Mouse (Mus musculus): ENCODE results near the gene Plscr4. TPM values are rescaled to one million over a fixed set of nuclear protein-coding genes. Genes with fewer than 3 reads are reported as not detected.

The Plscr4 gene
- polyA plus RNA-seq (2012; rRNA removed): 1.2 and 1.3 TPM in 2 replicates

GRCm38 (mm10) chr9:92457261-92458058, at the start of gene Plscr4:
Plscr4 (plus strand) TSS chr9:92457373.
- TF ChIP-seq POLR2A (IDR thresholded peaks at IDR 0.05; ENCODE audit: control insufficient read depth, extremely low read depth, insufficient read depth, low read length, poor library complexity) (no peak), CTCF (IDR thresholded peaks at IDR 0.05; ENCODE audit: borderline replicate concordance, control insufficient read depth, extremely low read depth, insufficient read depth, low read length, poor library complexity) (no peak)
- WGBS: 8% methylated on average over 43 of the region's 43 CpGs
- peak within 1 kb of the TSS; percentile 59 for H3K4me3 ChIP-seq (ENCODE audit: control insufficient read depth, insufficient read depth, low read length)
- peak; percentile 51 for DNase-seq
- H3K4me1 ChIP-seq (replicated peaks; ENCODE audit: control insufficient read depth, insufficient read depth, low read length): peaks cover 9% of the 10 kb centered on the region
- no peaks in the 10 kb centered on the region for H3K27me3 ChIP-seq (ENCODE audit: control insufficient read depth, insufficient read depth, low read length)
- no peaks in the 10 kb centered on the region for H3K36me3 ChIP-seq (ENCODE audit: control insufficient read depth, insufficient read depth, low read length)
- no peak within 1 kb of the TSS for H3K27ac ChIP-seq (ENCODE audit: control insufficient read depth, insufficient read depth, low read length)

DNA sequence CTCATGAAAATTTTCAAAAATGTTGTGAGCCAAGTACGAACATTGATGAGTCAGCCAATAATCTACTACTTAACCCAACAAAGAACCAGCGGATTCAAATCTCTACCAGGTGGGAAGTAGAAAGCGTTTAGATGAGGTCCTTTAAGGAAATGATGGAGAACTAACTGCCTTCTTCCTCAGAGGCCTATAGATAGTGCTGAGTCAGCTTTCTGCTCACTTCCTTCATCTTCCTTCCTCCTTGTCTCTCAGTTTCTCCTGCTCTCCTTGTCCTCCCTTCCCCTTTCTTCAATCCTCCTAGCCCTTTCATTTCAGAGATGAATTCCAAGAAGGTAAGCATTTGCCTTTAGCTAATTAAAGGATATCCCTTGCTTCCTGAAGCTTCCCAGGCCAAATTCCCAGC, 46.9 kb upstream of the Plscr4 start:
- Histone ChIP-seq H3K4me3 (ENCODE audit: control insufficient read depth, insufficient read depth, low read length) (no peak overlapping the region), H3K27me3 (ENCODE audit: control insufficient read depth, insufficient read depth, low read length) (no peaks in the 10 kb centered on the region), H3K27ac (ENCODE audit: control insufficient read depth, insufficient read depth, low read length) (no peak overlapping the region), H3K4me1 (replicated peaks; ENCODE audit: control insufficient read depth, insufficient read depth, low read length) (no peaks in the 10 kb centered on the region), H3K36me3 (ENCODE audit: control insufficient read depth, insufficient read depth, low read length) (no peaks in the 10 kb centered on the region)
- no peak for TF ChIP-seq POLR2A (IDR thresholded peaks at IDR 0.05; ENCODE audit: control insufficient read depth, extremely low read depth, insufficient read depth, low read length, poor library complexity)
- TF ChIP-seq CTCF (IDR thresholded peaks at IDR 0.05; ENCODE audit: borderline replicate concordance, control insufficient read depth, extremely low read depth, insufficient read depth, low read length, poor library complexity): no peak
- no peak for DNase-seq
- WGBS: 95% methylated on average over 3 of the region's 3 CpGs

DNA sequence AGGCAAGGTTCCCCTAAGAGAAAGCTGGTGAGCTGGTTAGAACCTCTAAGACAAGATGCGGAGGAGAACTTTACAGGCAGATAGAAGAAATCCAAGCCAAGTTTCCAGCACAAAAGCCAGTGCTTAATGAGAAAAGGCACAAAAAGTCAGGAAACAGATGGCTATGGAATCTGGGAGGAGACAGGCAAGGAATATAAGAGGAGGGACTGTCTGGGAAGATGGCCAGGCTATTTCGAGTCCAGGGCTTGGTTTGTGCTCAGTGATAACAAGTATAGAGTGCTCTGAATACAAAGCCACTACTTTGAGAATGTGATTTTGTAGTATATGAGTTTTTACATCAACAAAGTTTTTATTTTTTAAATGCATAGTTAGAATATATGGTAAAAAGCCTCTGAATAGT, 45.1 kb upstream of the Plscr4 start:
- TF ChIP-seq CTCF (IDR thresholded peaks at IDR 0.05; ENCODE audit: borderline replicate concordance, control insufficient read depth, extremely low read depth, insufficient read depth, low read length, poor library complexity): no peak
- 89% methylated on average over 2 of the region's 2 CpGs for WGBS
- Histone ChIP-seq H3K4me1 (replicated peaks; ENCODE audit: control insufficient read depth, insufficient read depth, low read length) (no peaks in the 10 kb centered on the region), H3K36me3 (ENCODE audit: control insufficient read depth, insufficient read depth, low read length) (no peaks in the 10 kb centered on the region), H3K27ac (ENCODE audit: control insufficient read depth, insufficient read depth, low read length) (no peak overlapping the region), H3K4me3 (ENCODE audit: control insufficient read depth, insufficient read depth, low read length) (no peak overlapping the region), H3K27me3 (ENCODE audit: control insufficient read depth, insufficient read depth, low read length) (no peaks in the 10 kb centered on the region)
- no peak for DNase-seq

DNA sequence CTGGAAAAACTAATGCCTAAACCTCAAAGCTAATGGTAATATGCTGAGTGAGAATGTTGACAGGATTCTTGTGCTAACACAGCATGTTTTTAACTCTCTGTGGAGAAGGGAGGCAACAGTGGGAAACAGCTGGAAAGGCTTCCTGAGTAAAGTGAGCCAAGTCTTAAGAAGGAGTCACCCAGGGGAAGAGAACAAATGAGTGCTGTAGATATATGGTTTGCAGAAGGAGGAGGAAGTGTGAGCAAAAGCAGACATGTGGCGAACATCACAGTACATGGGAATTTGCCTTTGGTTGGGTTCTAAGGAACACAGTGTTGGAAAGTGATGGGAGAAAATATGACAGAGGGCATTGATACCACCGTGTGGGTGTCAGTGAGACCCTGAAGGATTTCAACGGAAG, 43.5 kb upstream of the Plscr4 start:
- Histone ChIP-seq H3K4me1 (replicated peaks; ENCODE audit: control insufficient read depth, insufficient read depth, low read length) (no peaks in the 10 kb centered on the region), H3K4me3 (ENCODE audit: control insufficient read depth, insufficient read depth, low read length) (no peak overlapping the region), H3K27ac (ENCODE audit: control insufficient read depth, insufficient read depth, low read length) (no peak overlapping the region), H3K36me3 (ENCODE audit: control insufficient read depth, insufficient read depth, low read length) (no peaks in the 10 kb centered on the region), H3K27me3 (ENCODE audit: control insufficient read depth, insufficient read depth, low read length) (no peaks in the 10 kb centered on the region)
- no peak for TF ChIP-seq CTCF (IDR thresholded peaks at IDR 0.05; ENCODE audit: borderline replicate concordance, control insufficient read depth, extremely low read depth, insufficient read depth, low read length, poor library complexity)
- TF ChIP-seq POLR2A (IDR thresholded peaks at IDR 0.05; ENCODE audit: control insufficient read depth, extremely low read depth, insufficient read depth, low read length, poor library complexity): no peak
- DNase-seq: no peak
- 90% methylated on average over 3 of the region's 3 CpGs for WGBS

DNA sequence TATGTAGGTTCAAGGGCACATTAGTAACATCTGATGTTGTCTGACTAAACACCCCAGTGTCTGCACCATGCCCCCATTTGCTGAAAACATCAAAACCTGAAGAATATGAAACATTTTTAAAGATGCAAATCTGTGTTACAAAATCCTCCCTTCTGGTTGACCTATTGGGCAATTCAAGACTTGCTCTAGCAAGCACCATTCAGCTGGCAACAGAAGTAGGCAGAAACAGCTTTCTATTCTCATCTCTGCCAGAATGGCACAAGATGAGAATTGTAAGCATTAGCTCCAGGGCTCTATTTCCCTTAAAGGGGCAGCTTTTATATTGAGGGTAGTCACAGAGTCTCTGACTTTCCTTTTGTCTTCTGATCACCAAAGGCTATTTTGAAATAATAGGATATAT, 19.4 kb upstream of the Plscr4 start:
- Histone ChIP-seq H3K36me3 (ENCODE audit: control insufficient read depth, insufficient read depth, low read length) (no peaks in the 10 kb centered on the region), H3K4me3 (ENCODE audit: control insufficient read depth, insufficient read depth, low read length) (no peak overlapping the region), H3K27ac (ENCODE audit: control insufficient read depth, insufficient read depth, low read length) (no peak overlapping the region), H3K4me1 (replicated peaks; ENCODE audit: control insufficient read depth, insufficient read depth, low read length) (no peaks in the 10 kb centered on the region), H3K27me3 (ENCODE audit: control insufficient read depth, insufficient read depth, low read length) (no peaks in the 10 kb centered on the region)
- no peak for DNase-seq
- TF ChIP-seq CTCF (IDR thresholded peaks at IDR 0.05; ENCODE audit: borderline replicate concordance, control insufficient read depth, extremely low read depth, insufficient read depth, low read length, poor library complexity) (no peak), POLR2A (IDR thresholded peaks at IDR 0.05; ENCODE audit: control insufficient read depth, extremely low read depth, insufficient read depth, low read length, poor library complexity) (no peak)

- TF ChIP-seq POLR2A (IDR thresholded peaks at IDR 0.05; ENCODE audit: control insufficient read depth, extremely low read depth, insufficient read depth, low read length, poor library complexity) (no peak), CTCF (IDR thresholded peaks at IDR 0.05; ENCODE audit: borderline replicate concordance, control insufficient read depth, extremely low read depth, insufficient read depth, low read length, poor library complexity) (no peak)
- Histone ChIP-seq H3K27me3 (ENCODE audit: control insufficient read depth, insufficient read depth, low read length) (no peaks in the 10 kb centered on the region), H3K4me1 (replicated peaks; ENCODE audit: control insufficient read depth, insufficient read depth, low read length) (no peaks in the 10 kb centered on the region), H3K27ac (ENCODE audit: control insufficient read depth, insufficient read depth, low read length) (no peak overlapping the region), H3K4me3 (ENCODE audit: control insufficient read depth, insufficient read depth, low read length) (no peak overlapping the region), H3K36me3 (ENCODE audit: control insufficient read depth, insufficient read depth, low read length) (no peaks in the 10 kb centered on the region)
- WGBS: 73% methylated on average over 4 of the region's 4 CpGs
- no peak for DNase-seq
These were observed 15.7 kb upstream of the Plscr4 start for GRCm38 (mm10) chr9:92441468-92441867.

DNA sequence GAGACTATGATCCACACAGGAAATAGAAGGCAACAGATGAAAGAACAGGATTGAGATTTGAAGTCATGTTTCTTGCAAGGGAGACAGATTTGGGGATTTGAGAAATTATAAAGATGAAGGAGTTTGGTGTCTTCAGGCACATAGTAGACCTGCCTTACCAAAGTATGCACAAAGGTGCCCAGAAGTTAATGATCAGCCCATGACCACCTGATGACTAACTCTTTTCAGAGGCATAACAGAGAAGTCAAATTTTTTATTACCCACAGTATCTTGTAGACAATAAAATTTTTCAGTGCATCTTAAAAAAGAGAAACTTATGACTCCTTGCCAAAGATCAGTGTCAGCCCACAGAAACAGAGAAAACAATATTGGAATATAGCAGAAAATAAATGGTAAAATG, 12.6 kb upstream of the Plscr4 start:
- TF ChIP-seq POLR2A (IDR thresholded peaks at IDR 0.05; ENCODE audit: control insufficient read depth, extremely low read depth, insufficient read depth, low read length, poor library complexity): no peak
- TF ChIP-seq CTCF (IDR thresholded peaks at IDR 0.05; ENCODE audit: borderline replicate concordance, control insufficient read depth, extremely low read depth, insufficient read depth, low read length, poor library complexity): no peak
- H3K27ac ChIP-seq (ENCODE audit: control insufficient read depth, insufficient read depth, low read length): no peak overlapping the region
- DNase-seq: no peak

More for the DNA sequence above, 12.6 kb upstream of the Plscr4 start:
- Histone ChIP-seq H3K36me3 (ENCODE audit: control insufficient read depth, insufficient read depth, low read length) (no peaks in the 10 kb centered on the region), H3K4me1 (replicated peaks; ENCODE audit: control insufficient read depth, insufficient read depth, low read length) (no peaks in the 10 kb centered on the region), H3K4me3 (ENCODE audit: control insufficient read depth, insufficient read depth, low read length) (no peak overlapping the region), H3K27me3 (ENCODE audit: control insufficient read depth, insufficient read depth, low read length) (no peaks in the 10 kb centered on the region)

Data from thymus, adult 2 months (tissue).